Mouse (Mus musculus) neutrophil, adult 5-6 weeks (primary cell): ENCODE results near the gene Pus1. TPM values are rescaled to one million over a fixed set of nuclear protein-coding genes. Genes with fewer than 3 reads are reported as not detected.

Experiments used
- ATAC-seq: fragments of 151-379, 151-347 bp; 2 replicates; pipeline ENCODE4 v1.8.0; 2017; ENCODE audit warnings: mild to moderate bottlenecking, moderate TSS enrichment; ENCODE audit not compliant: insufficient number of reproducible peaks, poor library complexity, low FRiP score, severe bottlenecking; ENCODE audit errors: extremely low read depth
- total RNA-seq: library from RNA; stranded (forward); fragments of 200-1000 nt; gene quantifications from 2 replicates; pipeline ENCODE4 v1.2.3, GENCODE M21; 2017

Gene Pus1
- 19.4 and 20.5 TPM in 2 replicates for total RNA-seq

- peak; percentile 71; the same call in 1 of the 2 replicates for ATAC-seq
Observed at GRCm38 (mm10) chr5:110779998-110780760, at the start of gene Pus1. Pus1 (minus strand) TSS chr5:110780659.

DNA sequence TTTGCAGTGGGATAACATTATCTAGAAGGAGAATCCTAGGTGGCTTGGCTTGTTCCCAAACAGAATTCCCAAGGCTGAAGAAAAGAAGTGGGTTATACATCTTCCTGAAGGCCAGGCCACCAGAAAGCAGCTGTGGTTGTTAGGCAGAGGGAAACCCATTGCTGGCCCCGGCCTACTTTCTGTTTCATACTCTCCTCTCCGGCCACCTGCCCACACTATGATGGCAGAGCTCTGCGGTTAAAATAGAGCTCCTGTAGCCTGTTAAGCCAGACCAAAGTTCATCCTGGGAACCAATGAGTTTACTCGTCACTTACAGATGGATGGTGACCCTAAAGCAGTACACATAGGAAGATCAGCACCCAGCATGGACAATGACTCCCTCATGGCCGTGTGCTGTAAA, 47.1 kb upstream of the Pus1 start:
- no peak for ATAC-seq

GRCm38 (mm10) chr5:110826781-110827495, 46.5 kb upstream of the Pus1 start:
- ATAC-seq, result no peak

DNA sequence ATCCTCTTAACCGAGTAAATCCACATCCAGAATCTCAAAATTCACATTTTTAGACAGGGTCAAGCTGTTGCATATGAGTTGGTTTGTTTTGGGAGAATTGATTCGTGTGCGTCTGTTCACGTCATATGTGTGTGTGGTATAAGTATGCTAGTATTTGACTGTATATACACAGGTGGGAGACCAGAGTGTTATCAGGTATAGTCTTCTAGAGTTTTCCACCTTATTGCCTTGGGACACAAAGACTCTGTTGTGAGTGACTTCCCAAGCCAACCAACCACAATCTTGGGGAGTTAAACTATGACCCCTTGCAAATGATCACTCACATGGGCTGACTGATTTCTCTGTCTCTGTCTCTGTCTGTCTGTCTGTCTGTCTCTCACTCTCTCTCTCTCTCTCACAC, 44.0 kb upstream of the Pus1 start:
- ATAC-seq, result no peak

DNA sequence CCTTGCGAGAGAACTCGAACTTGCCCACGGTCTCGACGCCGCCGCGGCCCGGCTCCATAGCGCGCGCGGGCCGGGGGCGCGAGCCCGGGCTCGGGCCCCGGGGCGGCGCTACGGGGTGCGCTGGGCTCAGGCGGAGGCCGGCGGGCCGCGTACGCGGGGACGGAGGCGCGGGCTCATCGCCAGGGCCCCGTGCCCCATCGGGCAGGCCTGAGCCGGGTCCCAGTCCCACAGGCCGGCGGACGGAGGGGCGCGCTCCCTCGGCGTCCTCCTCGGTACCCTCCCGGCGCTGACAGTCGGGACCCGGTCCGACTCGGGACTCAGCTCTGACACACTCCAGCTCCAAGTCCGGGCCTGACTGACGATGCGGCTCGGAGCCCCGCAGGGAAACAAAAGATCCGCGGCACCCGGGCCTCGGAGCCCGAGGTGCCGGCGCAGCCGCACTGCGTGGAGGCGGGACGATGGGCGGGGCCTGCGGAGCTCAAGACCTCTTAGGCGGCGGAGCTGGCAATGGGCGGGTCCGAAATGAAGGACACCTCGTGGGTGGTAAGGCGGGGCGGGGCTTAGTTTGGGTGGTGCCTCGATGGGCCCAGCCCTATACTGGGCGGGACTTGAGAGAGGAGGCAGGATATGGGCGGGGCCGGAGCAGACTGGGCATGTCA, 29.3 kb upstream of the Pus1 start, which contains the start of gene Ulk1:
TSS of gene Ulk1 (minus strand) at position 431 of the 659 bp plus-strand sequence.
- peak; percentile 90 for ATAC-seq

GRCm38 (mm10) chr5:110808821-110809666, 28.6 kb upstream of the Pus1 start:
- ATAC-seq, result no peak

DNA sequence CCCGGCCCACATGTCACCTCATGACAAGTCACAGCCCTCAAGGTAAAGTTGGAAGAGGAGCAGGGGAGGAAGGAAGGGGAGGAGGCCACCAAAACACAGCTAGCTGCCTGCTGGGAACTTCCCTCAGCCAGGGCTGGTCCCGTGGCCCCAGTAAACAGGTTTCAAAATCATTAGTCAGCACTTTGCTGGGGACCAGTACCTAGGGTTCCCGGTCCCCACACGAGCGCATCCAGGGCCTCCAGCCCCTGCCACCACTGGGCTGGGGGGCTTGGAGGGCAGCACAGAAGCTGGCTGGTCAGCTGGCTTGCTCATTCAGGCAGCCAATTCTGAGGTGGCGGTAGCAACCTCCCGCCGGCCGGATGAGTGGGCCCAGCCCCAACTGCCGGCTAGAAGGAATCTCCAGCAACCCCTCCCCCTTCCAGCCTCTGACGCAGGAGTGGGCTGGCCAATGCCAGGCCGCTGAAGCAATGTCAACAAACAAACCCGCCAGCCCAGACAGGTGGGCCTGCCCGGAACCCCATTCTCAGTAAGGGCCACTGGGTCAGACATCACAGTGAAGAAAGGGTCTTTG, 27.7 kb upstream of the Pus1 start:
- peak; percentile 55 for ATAC-seq

DNA sequence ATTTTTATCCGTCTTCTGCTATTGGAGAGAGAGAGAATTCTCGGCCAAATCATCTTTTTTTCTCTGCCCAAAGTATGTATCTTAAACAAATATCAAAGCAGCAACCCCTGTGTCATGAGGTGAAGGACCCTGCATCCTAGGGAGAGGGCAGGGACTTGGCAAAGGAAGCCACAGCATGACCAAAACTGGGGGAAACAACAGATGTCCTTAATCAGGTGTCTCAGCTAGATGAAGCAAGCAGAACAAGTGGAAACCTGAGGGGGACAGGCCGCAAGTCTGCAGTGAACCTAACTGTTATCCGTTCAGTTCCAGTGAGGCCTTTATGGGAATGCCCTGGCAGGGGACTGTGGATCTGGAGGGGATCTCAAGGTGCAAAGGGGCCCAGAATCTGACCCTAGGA, 27.0 kb upstream of the Pus1 start:
- ATAC-seq, result no peak

GRCm38 (mm10) chr5:110806676-110807075, 26.2 kb upstream of the Pus1 start:
- ATAC-seq, result no peak

DNA sequence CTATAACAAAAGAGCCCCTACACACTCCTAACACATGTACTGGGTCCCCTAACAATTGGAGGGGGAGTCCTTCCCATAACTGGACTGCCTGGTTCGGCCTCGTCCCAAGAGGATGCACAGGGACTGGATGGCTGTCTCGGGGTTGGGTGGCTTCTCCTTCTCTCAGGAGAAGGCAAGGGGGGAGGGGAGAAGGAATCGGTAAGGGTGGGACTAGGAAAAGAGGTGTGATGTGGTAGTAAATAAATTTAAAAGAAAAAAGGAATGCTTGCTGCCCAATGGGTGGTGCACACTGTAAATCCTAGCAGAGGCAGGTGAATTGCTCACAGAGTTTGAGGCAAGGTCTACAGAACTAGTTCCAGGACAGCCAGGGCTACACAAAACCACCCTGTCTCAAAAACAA, 25.7 kb upstream of the Pus1 start:
- ATAC-seq, result no peak

DNA sequence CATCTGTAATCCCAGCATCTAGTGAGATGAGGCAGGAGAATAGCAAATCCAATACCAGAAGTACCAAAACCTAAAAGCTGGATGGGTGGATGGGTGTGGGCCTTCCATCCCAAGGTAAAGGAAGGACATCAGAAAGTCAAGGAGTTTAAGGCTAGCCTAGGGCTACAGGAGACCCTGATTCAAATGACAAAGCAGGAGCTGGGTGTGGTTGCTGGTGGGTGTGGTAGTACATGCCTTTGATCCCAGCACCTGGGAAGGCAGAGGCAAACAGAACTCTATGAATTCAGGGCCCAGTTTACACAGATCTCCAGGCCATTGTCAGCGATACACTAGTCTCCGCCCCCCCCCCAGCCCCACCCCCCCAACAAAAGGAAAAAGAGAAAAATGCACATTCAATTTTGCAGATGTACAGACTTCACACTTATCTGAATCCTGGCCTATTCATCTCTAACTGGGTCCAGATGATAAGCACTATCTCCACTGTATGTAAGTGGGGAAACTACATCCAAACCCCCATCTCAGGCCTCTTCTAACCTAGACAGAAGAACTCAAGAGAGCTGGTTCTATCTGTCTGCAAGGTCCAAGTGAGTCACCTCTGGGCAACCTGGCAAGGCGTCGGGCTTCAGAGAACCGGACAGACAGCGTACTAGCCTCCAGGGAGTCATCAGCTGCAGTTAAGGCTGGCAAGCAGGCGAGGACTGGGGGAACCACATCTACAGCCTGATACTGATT, 23.7 kb upstream of the Pus1 start:
- no peak for ATAC-seq

- ATAC-seq, result no peak
Observed at GRCm38 (mm10) chr5:110802809-110803208, 22.4 kb upstream of the Pus1 start.

GRCm38 (mm10) chr5:110802186-110802585, 21.7 kb upstream of the Pus1 start:
- no peak for ATAC-seq

GRCm38 (mm10) chr5:110801036-110801624, 20.7 kb upstream of the Pus1 start:
- ATAC-seq, result no peak

- no peak for ATAC-seq
Observed at GRCm38 (mm10) chr5:110797696-110798095, 17.2 kb upstream of the Pus1 start.

GRCm38 (mm10) chr5:110794363-110794762, 13.9 kb upstream of the Pus1 start:
- ATAC-seq, result no peak

DNA sequence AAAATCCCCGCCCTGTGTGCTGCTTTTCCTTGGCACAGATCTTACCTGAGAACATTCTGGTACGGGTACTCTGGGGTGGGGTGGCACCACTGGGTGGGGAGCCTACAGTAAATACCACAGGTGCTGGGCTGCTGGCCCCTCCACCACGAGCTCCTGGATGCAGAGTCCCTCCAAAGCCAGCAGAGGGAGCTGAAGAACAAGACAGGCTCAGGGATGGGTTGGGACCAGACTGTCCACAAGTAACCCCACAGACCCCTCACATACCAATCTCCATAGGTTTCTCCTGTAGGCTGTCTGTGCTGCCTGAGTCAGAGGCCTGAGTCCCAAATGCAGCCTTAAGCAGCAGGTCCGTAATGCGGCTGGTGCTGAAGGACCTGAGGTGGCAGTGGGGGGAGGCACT, 8.2 kb upstream of the Pus1 start:
- ATAC-seq, result peak; percentile 57
